Mouse (Mus musculus) MEL (cell line): ENCODE results near the gene St6gal1. TPM values are rescaled to one million over a fixed set of nuclear protein-coding genes. Genes with fewer than 3 reads are reported as not detected.

Source experiments
- DNase-seq: peaks from one replicate; pipeline ENCODE4 v3.0.0; 2011; ENCODE audit warnings: low read depth, low spot score
- H3K27ac ChIP-seq: 2 replicates; pipeline ENCODE4 v1.5.1; 2012; ENCODE audit warnings: low read depth, mild to moderate bottlenecking, control low read depth, low read length, moderate library complexity; ENCODE audit not compliant: control insufficient read depth
- H3K27me3 ChIP-seq, 2 experiments: fragments of 150-350 bp in 1 of 2; sonication (generic) in 1 of 2; 2 replicates each; pipeline ENCODE4 v1.6.1; 2012; ENCODE audit warnings: low read length in 2 of 2, mild to moderate bottlenecking in 2 of 2, improper control_type of control experiment in 1 of 2, moderate library complexity in 1 of 2; ENCODE audit not compliant: insufficient read depth in 2 of 2, control insufficient read depth in 1 of 2
- H3K36me3 ChIP-seq, 2 experiments: 2 replicates each; pipeline ENCODE4 v1.6.1; 2012 to 2014; ENCODE audit warnings: low read length in 2 of 2, improper control_type of control experiment in 1 of 2, inconsistent platforms in 1 of 2, mild to moderate bottlenecking in 1 of 2; ENCODE audit not compliant: insufficient read depth in 2 of 2, control insufficient read depth in 1 of 2
- H3K4me1 ChIP-seq, 2 experiments: fragments of 150-350 bp in 1 of 2; sonication (generic) in 1 of 2; 2 replicates each; pipeline ENCODE4 v1.6.1; 2012; ENCODE audit warnings: low read length in 2 of 2, improper control_type of control experiment in 1 of 2, mild to moderate bottlenecking in 1 of 2; ENCODE audit not compliant: insufficient read depth in 2 of 2, control insufficient read depth in 1 of 2
- H3K4me3 ChIP-seq, 2 experiments: fragments of 150-350 bp in 1 of 2; sonication (generic) in 1 of 2; 2 replicates each; pipeline ENCODE4 v1.5.1; 2012; ENCODE audit warnings: low read depth in 2 of 2, low read length in 2 of 2, mild to moderate bottlenecking in 2 of 2, moderate library complexity in 2 of 2, control low read depth in 1 of 2, improper control_type of control experiment in 1 of 2; ENCODE audit not compliant: control insufficient read depth in 1 of 2, insufficient read depth in 1 of 2
- H3K79me2 ChIP-seq: 2 replicates; pipeline ENCODE4 v1.6.1; 2012; ENCODE audit warnings: mild to moderate bottlenecking, low read length, moderate library complexity; ENCODE audit not compliant: control insufficient read depth, poor library complexity, insufficient read depth
- H3K9ac ChIP-seq: 2 replicates; pipeline ENCODE4 v1.6.1; 2012; ENCODE audit warnings: low read depth, mild to moderate bottlenecking, control low read depth, low read length, moderate library complexity; ENCODE audit not compliant: control insufficient read depth, poor library complexity, severe bottlenecking
- H3K9me3 ChIP-seq: fragments of 150-350 bp; sonication (generic); replicated peaks from 2 replicates; pipeline ENCODE4 v1.6.1; 2012; ENCODE audit warnings: mild to moderate bottlenecking, low read length, improper control_type of control experiment, moderate library complexity; ENCODE audit not compliant: insufficient read depth
- CHD2 ChIP-seq: IDR thresholded peaks from 2 replicates; pipeline ENCODE4 v1.6.1; 2011; ENCODE audit warnings: low read length, improper control_type of control experiment
- CTCF ChIP-seq, 3 experiments: IDR thresholded peaks in 2 of 3; conservative IDR thresholded peaks in 1 of 3; 2 replicates each; pipeline ENCODE4 v1.5.1; 2011 to 2012; ENCODE audit warnings: low read length in 3 of 3, low read depth in 2 of 3, mild to moderate bottlenecking in 2 of 3, improper control_type of control experiment in 1 of 3, inconsistent platforms in 1 of 3, mixed read lengths in 1 of 3, moderate library complexity in 1 of 3; ENCODE audit not compliant: control insufficient read depth in 1 of 3, insufficient read depth in 1 of 3, poor library complexity in 1 of 3, severe bottlenecking in 1 of 3
- E2F4 ChIP-seq: IDR thresholded peaks from 2 replicates; pipeline ENCODE4 v1.6.1; 2011; ENCODE audit warnings: low read depth, low read length, improper control_type of control experiment, borderline replicate concordance
- ELF1 ChIP-seq: IDR thresholded peaks from 2 replicates; pipeline ENCODE4 v1.6.1; 2014; ENCODE audit warnings: low read depth, mild to moderate bottlenecking, inconsistent platforms, low read length, improper control_type of control experiment, moderate library complexity
- ETS1 ChIP-seq: IDR thresholded peaks from 2 replicates; pipeline ENCODE4 v1.6.1; 2012; ENCODE audit warnings: low read depth, mild to moderate bottlenecking, inconsistent platforms, low read length, improper control_type of control experiment, moderate library complexity
- GABPA ChIP-seq: IDR thresholded peaks from 2 replicates; pipeline ENCODE4 v1.6.1; 2012; ENCODE audit warnings: low read depth, mild to moderate bottlenecking, inconsistent platforms, low read length, improper control_type of control experiment, moderate library complexity
- GATA1 ChIP-seq: IDR thresholded peaks from 2 replicates; pipeline ENCODE4 v1.6.1; 2011; ENCODE audit warnings: low read depth, low read length, improper control_type of control experiment
- HCFC1 ChIP-seq: IDR thresholded peaks from 2 replicates; pipeline ENCODE4 v1.6.1; 2012; ENCODE audit warnings: low read depth, mild to moderate bottlenecking, inconsistent platforms, low read length, improper control_type of control experiment, moderate library complexity
- JUND ChIP-seq: IDR thresholded peaks from 2 replicates; pipeline ENCODE4 v1.6.1; 2011; ENCODE audit warnings: low read depth, mild to moderate bottlenecking, improper control_type of control experiment, low read length
- KAT2A ChIP-seq: conservative IDR thresholded peaks from 2 replicates; pipeline ENCODE4 v1.6.1; 2012; ENCODE audit warnings: low read depth, low read length, improper control_type of control experiment, inconsistent platforms
- MAX ChIP-seq: IDR thresholded peaks from 2 replicates; pipeline ENCODE4 v1.6.1; 2011; ENCODE audit warnings: low read length, improper control_type of control experiment
- MAZ ChIP-seq: IDR thresholded peaks from 2 replicates; pipeline ENCODE4 v1.6.1; 2012; ENCODE audit warnings: low read depth, mild to moderate bottlenecking, inconsistent platforms, low read length, improper control_type of control experiment
- MEF2A ChIP-seq: IDR thresholded peaks from 2 replicates; pipeline ENCODE4 v1.6.1; 2014; ENCODE audit warnings: low read depth, mild to moderate bottlenecking, inconsistent platforms, low read length, improper control_type of control experiment; ENCODE audit not compliant: poor library complexity, insufficient replicate concordance, severe bottlenecking; ENCODE audit errors: extremely low read depth
- MXI1 ChIP-seq: IDR thresholded peaks from 2 replicates; pipeline ENCODE4 v1.6.1; 2011; ENCODE audit warnings: mild to moderate bottlenecking, low read depth, low read length, improper control_type of control experiment
- MYB ChIP-seq: IDR thresholded peaks from 2 replicates; pipeline ENCODE4 v1.6.1; 2011; ENCODE audit warnings: mild to moderate bottlenecking, low read depth, low read length, improper control_type of control experiment
- NELFE ChIP-seq: IDR thresholded peaks from 2 replicates; pipeline ENCODE4 v1.6.1; 2011; ENCODE audit warnings: low read depth, low read length, improper control_type of control experiment
- NRF1 ChIP-seq: IDR thresholded peaks from 2 replicates; pipeline ENCODE4 v1.6.1; 2014; ENCODE audit warnings: low read depth, mild to moderate bottlenecking, inconsistent platforms, low read length, improper control_type of control experiment, moderate library complexity; ENCODE audit not compliant: poor library complexity, insufficient read depth, severe bottlenecking
- POLR2A ChIP-seq, 2 experiments: IDR thresholded peaks; 2 replicates each; pipeline ENCODE4 v1.6.1; 2011 to 2012; ENCODE audit warnings: low read length in 2 of 2, mild to moderate bottlenecking in 2 of 2, control low read depth in 1 of 2, improper control_type of control experiment in 1 of 2, low read depth in 1 of 2, moderate library complexity in 1 of 2; ENCODE audit not compliant: control insufficient read depth in 1 of 2, insufficient read depth in 1 of 2, poor library complexity in 1 of 2
- POLR2AphosphoS2 ChIP-seq: IDR thresholded peaks from 2 replicates; pipeline ENCODE4 v1.6.1; 2011; ENCODE audit warnings: low read length, improper control_type of control experiment
- POLR2AphosphoS5 ChIP-seq: IDR thresholded peaks from 2 replicates; pipeline ENCODE4 v1.6.1; 2012; ENCODE audit warnings: low read depth, borderline replicate concordance, mild to moderate bottlenecking, inconsistent platforms, low read length, moderate library complexity, mixed read lengths
- RCOR1 ChIP-seq: IDR thresholded peaks from 2 replicates; pipeline ENCODE4 v1.6.1; 2012; ENCODE audit warnings: low read depth, mild to moderate bottlenecking, inconsistent platforms, low read length, improper control_type of control experiment
- UBTF ChIP-seq: IDR thresholded peaks from 2 replicates; pipeline ENCODE4 v1.6.1; 2012; ENCODE audit warnings: low read depth, mild to moderate bottlenecking, inconsistent platforms, low read length, improper control_type of control experiment, moderate library complexity, borderline replicate concordance; ENCODE audit not compliant: insufficient read depth
- USF1 ChIP-seq: IDR thresholded peaks from 2 replicates; pipeline ENCODE4 v1.6.1; 2014; ENCODE audit warnings: low read depth, mild to moderate bottlenecking, inconsistent platforms, low read length, improper control_type of control experiment, moderate library complexity
- USF2 ChIP-seq, 2 experiments: IDR thresholded peaks; 2 replicates each; pipeline ENCODE4 v1.6.1; 2011 to 2012; ENCODE audit warnings: improper control_type of control experiment in 2 of 2, low read length in 2 of 2, borderline replicate concordance in 1 of 2, inconsistent platforms in 1 of 2, low read depth in 1 of 2, mild to moderate bottlenecking in 1 of 2; ENCODE audit not compliant: insufficient read depth in 1 of 2
- ZKSCAN1 ChIP-seq: IDR thresholded peaks from 2 replicates; pipeline ENCODE4 v1.6.1; 2012; ENCODE audit warnings: low read depth, mild to moderate bottlenecking, inconsistent platforms, low read length, improper control_type of control experiment, moderate library complexity
- ZMIZ1 ChIP-seq: IDR thresholded peaks from 2 replicates; pipeline ENCODE4 v1.6.1; 2012; ENCODE audit warnings: low read depth, mild to moderate bottlenecking, inconsistent platforms, low read length, improper control_type of control experiment, moderate library complexity
- ZNF384 ChIP-seq: IDR thresholded peaks from 2 replicates; pipeline ENCODE4 v1.6.1; 2012; ENCODE audit warnings: low read depth, mild to moderate bottlenecking, inconsistent platforms, low read length, improper control_type of control experiment
- polyA plus RNA-seq, 2 experiments: library from polyadenylated mRNA; stranded (reverse) in 1 of 2; unstranded in 1 of 2; fragments of >175 nt in 1 of 2; fragments of >200 nt in 1 of 2; gene quantifications; 2 replicates each; pipeline versions ENCODE4 v1.2.1 to v1.2.4; 2012; ENCODE audit warnings: low replicate concordance in 2 of 2, low read depth in 1 of 2; ENCODE audit not compliant: insufficient read length in 2 of 2, insufficient read depth in 1 of 2, missing spikeins in 1 of 2
- total RNA-seq: library from RNA; depleted of rRNA; stranded (reverse); fragments of 300-350 nt; gene quantifications from 2 replicates; pipeline ENCODE4 v1.2.3, GENCODE M21; 2012

Gene St6gal1
- total and polyA plus RNA-seq, 3 experiments = not detected

- Histone ChIP-seq H3K79me2 (no peaks in the 10 kb centered on the region), H3K27ac (no peak overlapping the region), H3K9ac (no peak overlapping the region), H3K4me3 (no peak overlapping the region), H3K4me1 (peaks cover 0 to 5% of the 10 kb centered on the region in 2 experiments; a peak in 3 of 4 replicates), H3K27me3 (no peaks in the 10 kb centered on the region), H3K9me3 (no peaks in the 10 kb centered on the region)
- DNase-seq = no peak
- TF ChIP-seq USF2 (IDR thresholded peaks at IDR 0.05; ENCODE audit: borderline replicate concordance in 1 of 2, insufficient read depth in 1 of 2, low read depth in 1 of 2, low read length in 2 of 2) (no peak), MAX (no peak), MEF2A (no peak), ZMIZ1 (no peak), POLR2AphosphoS2 (no peak), MAZ (no peak)
- TF ChIP-seq, all 39 proteins: peak for 0
- H3K36me3 ChIP-seq = peaks cover 0 to 4% of the 10 kb centered on the region in 2 experiments; a peak in 2 of 4 replicates
These were observed 51.1 kb downstream of the St6gal1 start for GRCm38 (mm10) chr16:23275661-23276060.

- H3K27ac ChIP-seq = peak overlapping the region; percentile 66
- no peaks in the 10 kb centered on the region for H3K9me3 ChIP-seq
- H3K36me3 ChIP-seq = peaks cover 0 to 20% of the 10 kb centered on the region in 2 experiments; a peak in 2 of 4 replicates
- H3K27me3 ChIP-seq = no peaks in the 10 kb centered on the region
- no peak overlapping the region for H3K9ac ChIP-seq
- no peaks in the 10 kb centered on the region for H3K79me2 ChIP-seq
- H3K4me3 ChIP-seq = no peak overlapping the region
- DNase-seq = peak; percentile 94
- H3K4me1 ChIP-seq = peaks cover 0 to 24% of the 10 kb centered on the region in 2 experiments; a peak in 3 of 4 replicates
- TF ChIP-seq CHD2 (no peak), NELFE (no peak), ETS1 (peak; percentile 88), MAX (peak; percentile 30; the same call in 1 of the 2 replicates), ZKSCAN1 (peak; percentile 99), MEF2A (no peak), USF2 (IDR thresholded peaks at IDR 0.05; ENCODE audit: borderline replicate concordance in 1 of 2, insufficient read depth in 1 of 2, low read depth in 1 of 2, low read length in 2 of 2) (no peak), MXI1 (no peak), KAT2A (no peak), ZNF384 (peak; percentile 100), CTCF (IDR thresholded peaks at IDR 0.05 in 2 of 3, conservative IDR thresholded peaks at IDR 0.05 in 1 of 3; ENCODE audit: control insufficient read depth in 1 of 3, insufficient read depth in 1 of 3, low read depth in 2 of 3, low read length in 3 of 3, poor library complexity in 1 of 3, severe bottlenecking in 1 of 3) (no peak), POLR2A (IDR thresholded peaks at IDR 0.05; ENCODE audit: control insufficient read depth in 1 of 2, insufficient read depth in 1 of 2, low read depth in 1 of 2, low read length in 2 of 2, poor library complexity in 1 of 2) (no peak), JUND (no peak), MAZ (0 out of 2 replicates have a peak, but pooled peaks have one; percentile 76), HCFC1 (peak; percentile 46; the same call in 1 of the 2 replicates), RCOR1 (peak; percentile 95), NRF1 (no peak), GATA1 (peak; percentile 64), ELF1 (peak; percentile 46; the same call in 1 of the 2 replicates), UBTF (no peak), MYB (peak; percentile 54; the same call in 1 of the 2 replicates), USF1 (no peak), E2F4 (no peak), POLR2AphosphoS5 (no peak), GABPA (no peak)
These were observed 55.6 kb downstream of the St6gal1 start for GRCm38 (mm10) chr16:23279879-23280741.
